Mouse (Mus musculus): ENCODE data around the gene Vmp1. TPM values are rescaled to one million over a fixed set of nuclear protein-coding genes. Genes with fewer than 3 reads are reported as not detected.
A peak's percentile ranks its signal among the peaks of the same experiment; 100 is the strongest.

Vmp1 gene
- polyA plus RNA-seq, 1 experiment from 2014 or later: 387 TPM

- Histone ChIP-seq H3K27me3 (replicated peaks; ENCODE audit: control insufficient read depth, insufficient read depth, low read length) (no peaks in the 10 kb centered on the region), H3K9ac (ENCODE audit: low read depth, low read length) (peak overlapping the region; percentile 95; the same call in 1 of the 2 replicates), H3K36me3 (ENCODE audit: control insufficient read depth, insufficient read depth) (peaks cover 14% of the 10 kb centered on the region; the same call in 1 of the 2 replicates), H3K27ac (ENCODE audit: low read depth, low read length) (peak overlapping the region; percentile 91; the same call in 1 of the 2 replicates), H3K9me3 (ENCODE audit: control insufficient read depth) (no peaks in the 10 kb centered on the region), H3K4me1 (replicated peaks; ENCODE audit: control insufficient read depth, insufficient read depth, low read length) (no peaks in the 10 kb centered on the region), H3K4me2 (replicated peaks; ENCODE audit: low read depth) (peak overlapping the region; percentile 66), H3K4me3 (ENCODE audit: low read depth, low read length) (peak overlapping the region; percentile 85)
- TF ChIP-seq CTCF (IDR thresholded peaks at IDR 0.05; ENCODE audit: low read depth): no peak
- 78% methylated on average over 8 of the region's 8 CpGs for WGBS
- no peak for ATAC-seq
Observed at GRCm38 (mm10) chr11:86545556-86545955, 138.1 kb downstream of the Vmp1 start.

- WGBS: under 1% methylated on average over 43 of the region's 43 CpGs
- Histone ChIP-seq H3K36me3 (ENCODE audit: control insufficient read depth, insufficient read depth) (peaks cover 11% of the 10 kb centered on the region; the same call in 1 of the 2 replicates), H3K4me3 (ENCODE audit: low read depth, low read length) (peak within 1 kb of the TSS; percentile 85), H3K4me1 (replicated peaks; ENCODE audit: control insufficient read depth, insufficient read depth, low read length) (no peaks in the 10 kb centered on the region), H3K27ac (ENCODE audit: low read depth, low read length) (peak within 1 kb of the TSS; percentile 91), H3K9me3 (ENCODE audit: control insufficient read depth) (no peaks in the 10 kb centered on the region), H3K27me3 (replicated peaks; ENCODE audit: control insufficient read depth, insufficient read depth, low read length) (no peaks in the 10 kb centered on the region), H3K4me2 (replicated peaks; ENCODE audit: low read depth) (peak within 1 kb of the TSS; percentile 80), H3K9ac (ENCODE audit: low read depth, low read length) (peak within 1 kb of the TSS; percentile 95)
- no peak for TF ChIP-seq CTCF (IDR thresholded peaks at IDR 0.05; ENCODE audit: low read depth)
- ATAC-seq: peak; percentile 98
Observed at GRCm38 (mm10) chr11:86544639-86545299, 138.9 kb downstream of the Vmp1 start, which contains the start of the genes Rps6kb1 and Tubd1. Gene Rps6kb1, minus strand, starts transcription at chr11:86544805. Gene Tubd1, plus strand, starts transcription at chr11:86544991.

- ATAC-seq: peak; percentile 82
- H3K36me3 ChIP-seq (ENCODE audit: control insufficient read depth, insufficient read depth): peaks cover 4% of the 10 kb centered on the region; the same call in 1 of the 2 replicates
- no peaks in the 10 kb centered on the region for H3K9me3 ChIP-seq (ENCODE audit: control insufficient read depth)
- no peaks in the 10 kb centered on the region for H3K27me3 ChIP-seq (replicated peaks; ENCODE audit: control insufficient read depth, insufficient read depth, low read length)
- H3K4me1 ChIP-seq (replicated peaks; ENCODE audit: control insufficient read depth, insufficient read depth, low read length): no peaks in the 10 kb centered on the region
- peak overlapping the region; percentile 85 for H3K4me3 ChIP-seq (ENCODE audit: low read depth, low read length)
- H3K27ac ChIP-seq (ENCODE audit: low read depth, low read length): peak overlapping the region; percentile 91
- TF ChIP-seq CTCF (IDR thresholded peaks at IDR 0.05; ENCODE audit: low read depth): no peak
- under 1% methylated on average over 45 of the region's 50 CpGs for WGBS
- peak overlapping the region; percentile 95 for H3K9ac ChIP-seq (ENCODE audit: low read depth, low read length)
- peak overlapping the region; percentile 80 for H3K4me2 ChIP-seq (replicated peaks; ENCODE audit: low read depth)
Observed at GRCm38 (mm10) chr11:86543960-86544638, 139.5 kb downstream of the Vmp1 start.

- Histone ChIP-seq H3K27ac (ENCODE audit: low read depth, low read length) (no peak overlapping the region), H3K36me3 (ENCODE audit: control insufficient read depth, insufficient read depth) (no peaks in the 10 kb centered on the region), H3K4me2 (replicated peaks; ENCODE audit: low read depth) (peak overlapping the region; percentile 80; the same call in 1 of the 2 replicates), H3K27me3 (replicated peaks; ENCODE audit: control insufficient read depth, insufficient read depth, low read length) (no peaks in the 10 kb centered on the region), H3K4me1 (replicated peaks; ENCODE audit: control insufficient read depth, insufficient read depth, low read length) (no peaks in the 10 kb centered on the region), H3K9me3 (ENCODE audit: control insufficient read depth) (no peaks in the 10 kb centered on the region), H3K9ac (ENCODE audit: low read depth, low read length) (no peak overlapping the region), H3K4me3 (ENCODE audit: low read depth, low read length) (no peak overlapping the region)
- no peak for ATAC-seq
- WGBS: 79% methylated on average over 1 of the region's 1 CpGs
- no peak for TF ChIP-seq CTCF (IDR thresholded peaks at IDR 0.05; ENCODE audit: low read depth)
Observed at GRCm38 (mm10) chr11:86542851-86543250, 140.8 kb downstream of the Vmp1 start.

GRCm38 (mm10) chr11:86540476-86540845, 143.2 kb downstream of the Vmp1 start:
- no peak overlapping the region for H3K27ac ChIP-seq (ENCODE audit: low read depth, low read length)
- H3K4me2 ChIP-seq (replicated peaks; ENCODE audit: low read depth): no peak overlapping the region
- no peak overlapping the region for H3K4me3 ChIP-seq (ENCODE audit: low read depth, low read length)
- TF ChIP-seq CTCF (IDR thresholded peaks at IDR 0.05; ENCODE audit: low read depth): no peak
- ATAC-seq: no peak
- H3K9me3 ChIP-seq (ENCODE audit: control insufficient read depth): no peaks in the 10 kb centered on the region
- H3K4me1 ChIP-seq (replicated peaks; ENCODE audit: control insufficient read depth, insufficient read depth, low read length): no peaks in the 10 kb centered on the region
- H3K36me3 ChIP-seq (ENCODE audit: control insufficient read depth, insufficient read depth): no peaks in the 10 kb centered on the region
- WGBS: 88% methylated on average over 2 of the region's 2 CpGs
- H3K9ac ChIP-seq (ENCODE audit: low read depth, low read length): no peak overlapping the region
- no peaks in the 10 kb centered on the region for H3K27me3 ChIP-seq (replicated peaks; ENCODE audit: control insufficient read depth, insufficient read depth, low read length)

GRCm38 (mm10) chr11:86539716-86540475, 143.7 kb downstream of the Vmp1 start:
- no peak overlapping the region for H3K27ac ChIP-seq (ENCODE audit: low read depth, low read length)
- TF ChIP-seq CTCF (IDR thresholded peaks at IDR 0.05; ENCODE audit: low read depth): no peak
- no peaks in the 10 kb centered on the region for H3K27me3 ChIP-seq (replicated peaks; ENCODE audit: control insufficient read depth, insufficient read depth, low read length)
- H3K4me3 ChIP-seq (ENCODE audit: low read depth, low read length): no peak overlapping the region
- ATAC-seq: no peak
- no peaks in the 10 kb centered on the region for H3K9me3 ChIP-seq (ENCODE audit: control insufficient read depth)
- 83% methylated on average over 6 of the region's 6 CpGs for WGBS
- no peaks in the 10 kb centered on the region for H3K4me1 ChIP-seq (replicated peaks; ENCODE audit: control insufficient read depth, insufficient read depth, low read length)
- H3K36me3 ChIP-seq (ENCODE audit: control insufficient read depth, insufficient read depth): no peaks in the 10 kb centered on the region
- H3K9ac ChIP-seq (ENCODE audit: low read depth, low read length): no peak overlapping the region
- no peak overlapping the region for H3K4me2 ChIP-seq (replicated peaks; ENCODE audit: low read depth)
